Mouse (Mus musculus): Measurements from ENCODE around the gene Wdr66.

- TF ChIP-seq CTCF (IDR thresholded peaks at IDR 0.05; ENCODE audit: low read depth, low read length) (peak; percentile 87), POLR2A (IDR thresholded peaks at IDR 0.05; ENCODE audit: insufficient read depth, low read length) (no peak)
These were observed at the start of gene Wdr66 for GRCm38 (mm10) chr5:123251834-123252233.
